Mouse (Mus musculus) midbrain, embryonic 11.5 days (tissue): ENCODE data around the gene Git2. TPM values are rescaled to one million over a fixed set of nuclear protein-coding genes. Genes with fewer than 3 reads are reported as not detected.

Source experiments
- ATAC-seq: fragments of 200-750 bp; cut with Nextera tagmentation; 2 replicates; pipeline ENCODE4 v1.8.0; 2017; ENCODE audit warnings: moderate TSS enrichment, moderate library complexity; ENCODE audit not compliant: low FRiP score
- DNase-seq: peaks from one replicate; pipeline ENCODE4 v3.0.0; 2015; ENCODE audit warnings: low spot score; ENCODE audit errors: missing footprints
- H3K27ac ChIP-seq: fragments of 300-500 bp; sonication (generic); 2 replicates; pipeline ENCODE4 v1.5.1; 2014; ENCODE audit warnings: low read depth, low read length
- H3K27me3 ChIP-seq: fragments of 300-500 bp; sonication (generic); 2 replicates; pipeline ENCODE4 v1.6.1; 2014; ENCODE audit warnings: mild to moderate bottlenecking, low read length, moderate library complexity, mixed read lengths; ENCODE audit not compliant: control insufficient read depth, insufficient read depth
- H3K36me3 ChIP-seq: fragments of 300-500 bp; sonication (generic); 2 replicates; pipeline ENCODE4 v1.6.1; 2014; ENCODE audit warnings: mild to moderate bottlenecking, low read length, moderate library complexity, mixed read lengths; ENCODE audit not compliant: control insufficient read depth, insufficient read depth
- H3K4me1 ChIP-seq: fragments of 300-500 bp; sonication (generic); 2 replicates; pipeline ENCODE4 v1.6.1; 2014; ENCODE audit warnings: low read length; ENCODE audit not compliant: control insufficient read depth, insufficient read depth
- H3K4me2 ChIP-seq: fragments of 300-500 bp; sonication (generic); 2 replicates; pipeline ENCODE4 v1.6.1; 2014; ENCODE audit warnings: mild to moderate bottlenecking, moderate library complexity
- H3K4me3 ChIP-seq: fragments of 300-500 bp; sonication (generic); 2 replicates; pipeline ENCODE4 v1.5.1; 2014; ENCODE audit warnings: low read depth, low read length
- H3K9ac ChIP-seq: fragments of 300-500 bp; sonication (generic); 2 replicates; pipeline ENCODE4 v1.6.1; 2014; ENCODE audit warnings: low read length
- H3K9me3 ChIP-seq: fragments of 300-500 bp; sonication (generic); 2 replicates; pipeline ENCODE4 v1.6.1; 2016; ENCODE audit warnings: low read length; ENCODE audit not compliant: control insufficient read depth
- WGBS: fragments of 180-500 bp; shearing (Covaris S2); extraction: QIAGEN DNeasy Blood & Tissue Kit; methylation state at CpG from one replicate; pipeline ENCODE4 v1.1.7; 2014; 5-methylcytosine and 5-hydroxymethylcytosine counted together
- polyA plus RNA-seq: library from polyadenylated mRNA; unstranded; fragments of >200 nt; fragmentation: Nextera tagmentation; extraction: Ambion mirVana; gene quantifications from 2 replicates; pipeline ENCODE4 v1.2.1, GENCODE M21; 2014

Git2 gene
- polyA plus RNA-seq, 1 experiment from 2014 or later: 29.5 TPM

DNA sequence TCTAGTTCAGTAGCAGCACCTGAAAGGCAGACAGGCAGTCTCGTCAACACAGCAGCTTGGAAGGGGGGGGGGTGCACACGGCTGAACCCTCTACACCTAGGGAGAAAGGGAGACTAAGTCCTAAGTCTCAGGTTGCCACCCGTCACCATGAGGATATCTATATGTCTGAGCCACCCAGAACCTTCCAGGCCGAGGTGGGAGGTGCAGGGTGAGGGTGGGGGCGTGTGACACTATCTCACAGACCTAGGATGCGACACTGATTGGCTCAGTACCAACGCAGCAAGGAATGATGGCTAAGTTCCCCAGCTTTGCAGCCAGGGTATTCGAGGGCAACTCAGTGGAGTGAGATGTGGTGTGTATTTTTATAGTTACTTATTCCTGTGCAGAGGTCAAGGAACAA is 33.1 kb upstream of the Git2 start:
- peaks cover 14% of the 10 kb centered on the region for H3K36me3 ChIP-seq
- H3K9ac ChIP-seq: no peak overlapping the region
- DNase-seq: peak; percentile 78
- no peak overlapping the region for H3K27ac ChIP-seq
- H3K4me1 ChIP-seq: peaks cover 6% of the 10 kb centered on the region; the same call in 1 of the 2 replicates
- H3K4me2 ChIP-seq: no peak overlapping the region
- no peaks in the 10 kb centered on the region for H3K9me3 ChIP-seq
- ATAC-seq: no peak
- no peak overlapping the region for H3K4me3 ChIP-seq
- H3K27me3 ChIP-seq: no peaks in the 10 kb centered on the region
- WGBS: 79% methylated on average over 8 of the region's 8 CpGs

DNA sequence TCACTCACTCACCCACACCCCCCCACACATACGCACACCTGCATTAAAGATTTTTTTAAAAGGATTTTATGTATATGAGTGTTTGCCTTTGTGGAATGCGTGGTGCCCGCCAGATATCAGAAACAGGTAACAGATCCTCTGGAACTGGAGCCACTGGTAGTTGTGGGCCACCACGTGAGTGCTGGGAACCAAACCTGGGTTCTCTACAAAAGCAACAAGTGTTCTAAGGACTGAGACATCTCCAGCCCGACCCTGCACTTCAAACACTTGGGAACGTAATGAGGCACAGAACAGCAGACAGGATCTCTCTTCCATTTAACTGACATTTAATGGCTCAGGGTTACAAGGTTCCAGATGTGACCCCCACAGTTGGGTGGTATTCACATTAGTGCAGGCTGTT is 32.6 kb upstream of the Git2 start:
- ATAC-seq (no peak), DNase-seq (peak; percentile 69)
- 72% methylated on average over 6 of the region's 6 CpGs for WGBS
- H3K4me2 ChIP-seq: no peak overlapping the region
- H3K4me1 ChIP-seq: peaks cover 5% of the 10 kb centered on the region; the same call in 1 of the 2 replicates
- H3K9me3 ChIP-seq: no peaks in the 10 kb centered on the region
- no peak overlapping the region for H3K4me3 ChIP-seq
- H3K27ac ChIP-seq: no peak overlapping the region
- H3K9ac ChIP-seq: no peak overlapping the region
- H3K27me3 ChIP-seq: no peaks in the 10 kb centered on the region
- peaks cover 17% of the 10 kb centered on the region for H3K36me3 ChIP-seq

DNA sequence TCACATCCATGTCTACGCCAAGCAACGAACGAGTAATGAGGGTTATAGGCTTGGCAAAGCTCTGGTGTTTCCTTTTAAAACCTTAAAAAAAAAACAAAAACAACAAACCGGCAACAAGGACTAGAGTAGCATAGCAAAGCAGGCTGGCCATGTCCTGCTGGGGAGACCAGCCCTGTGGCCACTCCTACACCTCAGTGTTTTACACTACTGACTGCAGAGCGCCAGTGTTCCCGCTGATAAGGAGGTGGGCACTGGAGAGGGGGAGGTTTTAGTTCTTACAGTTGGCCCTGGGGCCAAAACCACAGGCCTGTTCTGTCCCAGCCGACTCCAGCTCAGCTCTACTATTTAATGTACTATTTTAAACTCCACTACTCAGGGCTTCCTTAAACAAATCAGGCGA is 32.2 kb upstream of the Git2 start:
- Histone ChIP-seq H3K4me2 (no peak overlapping the region), H3K4me3 (no peak overlapping the region), H3K27ac (no peak overlapping the region), H3K4me1 (peaks cover under 1% of the 10 kb centered on the region; the same call in 1 of the 2 replicates), H3K36me3 (peaks cover 17% of the 10 kb centered on the region), H3K27me3 (no peaks in the 10 kb centered on the region), H3K9me3 (no peaks in the 10 kb centered on the region), H3K9ac (no peak overlapping the region)
- WGBS: 33% methylated on average over 8 of the region's 8 CpGs
- no peak for DNase-seq
- no peak for ATAC-seq

DNA sequence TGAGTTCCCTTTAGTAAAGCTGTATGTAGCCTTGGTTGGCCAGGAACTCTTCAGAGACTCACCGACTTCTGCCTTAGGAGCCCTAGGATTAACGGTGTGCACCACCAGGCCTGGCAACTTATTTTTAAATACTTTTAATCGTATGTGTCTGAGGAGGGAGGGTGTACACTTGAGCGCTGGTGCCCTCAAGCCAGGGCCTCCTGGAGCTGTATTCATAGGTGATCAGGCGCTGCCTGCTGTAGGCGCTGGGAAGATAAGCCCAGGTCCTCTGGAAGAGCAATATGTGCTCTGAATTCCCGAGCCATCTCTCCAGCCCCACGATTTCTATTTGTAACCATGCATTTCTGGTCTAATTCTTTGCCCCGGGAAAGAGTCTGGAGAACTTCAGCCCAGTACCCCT is 31.7 kb upstream of the Git2 start:
- peaks cover 19% of the 10 kb centered on the region for H3K36me3 ChIP-seq
- H3K4me1 ChIP-seq: no peaks in the 10 kb centered on the region
- ATAC-seq (no peak), DNase-seq (peak; percentile 81)
- H3K27me3 ChIP-seq: no peaks in the 10 kb centered on the region
- H3K9me3 ChIP-seq: no peaks in the 10 kb centered on the region
- 49% methylated on average over 9 of the region's 9 CpGs for WGBS
- H3K9ac ChIP-seq: no peak overlapping the region
- no peak overlapping the region for H3K4me3 ChIP-seq
- no peak overlapping the region for H3K27ac ChIP-seq
- no peak overlapping the region for H3K4me2 ChIP-seq

DNA sequence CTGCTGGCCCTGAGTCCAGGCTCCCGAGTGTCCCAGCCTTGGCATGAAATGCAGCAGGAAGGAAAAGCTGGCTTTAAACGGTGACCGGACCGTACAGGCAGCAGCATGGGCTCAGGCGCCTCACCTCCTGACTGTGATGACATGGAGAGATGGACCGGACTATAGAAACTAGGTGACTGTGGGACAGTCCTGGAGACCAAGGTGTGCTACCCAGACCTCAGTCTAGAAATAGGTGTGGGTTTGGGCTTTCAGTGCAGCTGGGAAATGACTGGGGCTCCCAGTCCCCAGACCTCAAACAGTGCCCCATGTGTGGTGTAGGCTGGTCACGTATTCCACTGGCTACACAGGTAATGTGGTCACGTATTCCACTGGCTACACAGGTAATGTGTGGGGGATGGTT is 31.3 kb upstream of the Git2 start:
- Histone ChIP-seq H3K4me2 (no peak overlapping the region), H3K27ac (no peak overlapping the region), H3K9ac (no peak overlapping the region), H3K36me3 (peaks cover 19% of the 10 kb centered on the region), H3K4me1 (no peaks in the 10 kb centered on the region), H3K27me3 (no peaks in the 10 kb centered on the region), H3K4me3 (no peak overlapping the region), H3K9me3 (no peaks in the 10 kb centered on the region)
- 84% methylated on average over 8 of the region's 8 CpGs for WGBS
- peak; percentile 77 for DNase-seq
- ATAC-seq: no peak

DNA sequence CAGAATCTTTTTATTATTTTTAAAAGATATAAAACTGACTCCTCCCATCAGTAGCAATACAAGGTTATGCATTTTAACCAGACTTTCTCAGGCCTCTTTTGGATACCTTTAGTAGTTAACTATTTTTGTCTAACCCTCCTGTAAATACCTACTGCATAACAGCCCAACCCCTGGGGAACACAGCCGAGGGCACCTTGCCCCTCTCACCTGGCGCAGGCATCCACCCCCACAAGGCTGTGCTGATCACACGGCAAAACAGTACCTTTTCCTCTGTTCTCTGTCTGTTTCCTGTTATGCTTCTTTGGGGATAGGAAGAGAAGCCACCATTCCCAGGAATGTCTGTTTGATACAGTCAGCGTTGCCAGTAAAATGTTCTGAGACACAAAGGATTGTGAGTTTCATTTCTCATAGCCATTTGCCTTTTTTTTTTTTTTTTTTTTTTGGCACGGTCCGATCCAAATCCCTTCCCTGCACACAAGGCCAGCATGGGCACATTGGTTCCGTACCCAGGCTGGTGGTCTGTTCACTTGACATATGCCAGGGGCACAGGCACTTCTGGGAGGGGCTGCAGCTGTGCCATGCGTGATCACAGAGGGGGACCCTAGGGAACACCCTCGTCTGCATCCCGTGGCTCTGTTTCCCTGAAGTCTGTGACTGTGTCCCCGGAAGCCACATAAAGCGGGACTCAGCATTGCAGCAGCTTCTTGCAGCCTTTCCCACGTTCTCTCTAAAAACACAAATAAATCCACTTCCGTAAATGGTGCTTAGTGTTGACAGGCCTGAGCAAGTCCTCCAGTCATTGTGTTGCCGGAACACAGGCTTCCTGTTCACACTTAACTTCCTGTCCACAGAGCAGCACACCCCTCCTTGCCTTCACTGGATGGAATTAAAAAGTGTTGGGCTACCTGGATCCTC is 30.4 kb upstream of the Git2 start:
- Histone ChIP-seq H3K27me3 (no peaks in the 10 kb centered on the region), H3K4me2 (no peak overlapping the region), H3K27ac (no peak overlapping the region; the same call in 1 of the 2 replicates), H3K9me3 (no peaks in the 10 kb centered on the region), H3K4me3 (no peak overlapping the region), H3K4me1 (no peaks in the 10 kb centered on the region), H3K36me3 (peaks cover 19% of the 10 kb centered on the region), H3K9ac (no peak overlapping the region)
- WGBS: 83% methylated on average over 15 of the region's 15 CpGs
- ATAC-seq (no peak), DNase-seq (peak; percentile 76)

DNA sequence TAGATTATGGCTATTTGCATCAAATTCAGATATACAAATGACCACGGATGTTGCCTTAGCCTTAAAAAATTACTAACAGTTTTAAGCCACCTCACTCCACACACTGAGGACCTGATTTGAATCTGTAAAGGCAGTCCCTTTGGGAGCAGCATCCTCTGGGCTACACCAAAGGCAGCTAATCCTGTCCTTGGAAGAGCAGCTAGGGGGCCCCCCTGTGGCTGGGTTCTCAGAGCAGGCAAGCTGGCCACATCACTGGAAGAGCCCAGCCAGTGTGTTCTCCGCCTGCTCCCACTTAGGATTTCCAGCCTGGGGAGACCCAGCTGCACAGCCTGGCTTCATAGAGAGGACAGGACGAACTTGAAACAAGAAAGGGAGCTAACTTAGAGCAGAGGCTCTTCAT is 29.6 kb upstream of the Git2 start:
- Histone ChIP-seq H3K4me2 (no peak overlapping the region), H3K27me3 (no peaks in the 10 kb centered on the region), H3K36me3 (peaks cover 19% of the 10 kb centered on the region), H3K9ac (no peak overlapping the region), H3K4me1 (no peaks in the 10 kb centered on the region), H3K9me3 (no peaks in the 10 kb centered on the region), H3K4me3 (no peak overlapping the region), H3K27ac (no peak overlapping the region)
- WGBS: 28% methylated on average over 3 of the region's 3 CpGs
- ATAC-seq: no peak
- DNase-seq: peak; percentile 84

DNA sequence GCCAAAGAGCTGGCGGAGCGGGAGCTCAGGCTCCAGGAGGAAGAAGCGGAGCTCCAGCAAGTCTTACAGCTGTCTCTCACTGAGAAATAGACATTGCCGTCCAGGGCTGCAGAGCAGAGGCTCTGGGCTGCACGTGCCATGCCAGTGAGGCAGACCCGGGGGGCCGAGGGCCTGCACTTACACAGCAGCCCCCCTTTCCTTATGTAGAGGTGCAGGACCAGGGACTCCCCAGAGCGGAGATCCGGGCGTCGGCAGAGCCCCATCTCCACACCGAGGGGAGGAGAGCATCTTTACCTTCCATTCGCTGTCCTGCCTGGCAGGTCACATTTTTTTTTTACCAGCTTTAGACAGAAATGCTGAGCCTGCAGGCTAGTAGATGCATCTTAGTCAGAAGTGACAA is 29.0 kb upstream of the Git2 start:
- no peaks in the 10 kb centered on the region for H3K9me3 ChIP-seq
- H3K27me3 ChIP-seq: no peaks in the 10 kb centered on the region
- H3K4me2 ChIP-seq: no peak overlapping the region
- WGBS: 85% methylated on average over 13 of the region's 13 CpGs
- peaks cover 14% of the 10 kb centered on the region for H3K36me3 ChIP-seq
- no peak overlapping the region for H3K27ac ChIP-seq
- H3K4me3 ChIP-seq: no peak overlapping the region
- ATAC-seq: no peak
- DNase-seq: peak; percentile 75
- no peaks in the 10 kb centered on the region for H3K4me1 ChIP-seq
- H3K9ac ChIP-seq: no peak overlapping the region

DNA sequence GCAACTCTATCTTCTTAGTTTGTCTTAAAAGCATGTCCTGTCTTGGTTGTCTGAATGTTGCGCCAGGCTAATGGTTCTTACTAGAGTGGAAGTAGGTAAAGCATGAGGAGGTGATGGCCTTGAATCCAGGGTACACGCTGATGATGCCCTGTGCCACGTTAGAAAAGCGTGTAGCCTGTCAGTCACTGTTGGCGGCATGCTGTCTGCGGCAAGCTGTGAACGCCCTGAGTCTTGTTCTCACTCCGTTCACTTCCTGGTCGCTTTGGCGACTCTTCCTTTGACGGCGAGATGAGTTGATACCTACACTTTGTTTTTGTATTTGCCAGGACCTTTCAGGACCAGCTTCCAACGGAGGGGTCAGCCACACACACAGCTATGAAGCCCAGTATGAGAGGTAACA is 27.9 kb upstream of the Git2 start:
- no peak for ATAC-seq
- 93% methylated on average over 13 of the region's 13 CpGs for WGBS
- Histone ChIP-seq H3K9me3 (no peaks in the 10 kb centered on the region), H3K4me2 (no peak overlapping the region), H3K4me1 (no peaks in the 10 kb centered on the region), H3K27ac (no peak overlapping the region), H3K4me3 (no peak overlapping the region), H3K27me3 (no peaks in the 10 kb centered on the region), H3K9ac (no peak overlapping the region), H3K36me3 (peaks cover 10% of the 10 kb centered on the region)
- peak; percentile 54 for DNase-seq
